Mouse (Mus musculus) MEL (cell line): ENCODE measurements around the gene Tubg1. TPM values are rescaled to one million over a fixed set of nuclear protein-coding genes. Genes with fewer than 3 reads are reported as not detected.

ENCODE experiments used
- DNase-seq: peaks from one replicate; pipeline ENCODE4 v3.0.0; 2011; ENCODE audit warnings: low read depth, low spot score
- H3K27ac ChIP-seq: 2 replicates; pipeline ENCODE4 v1.5.1; 2012; ENCODE audit warnings: low read depth, mild to moderate bottlenecking, control low read depth, low read length, moderate library complexity; ENCODE audit not compliant: control insufficient read depth
- H3K27me3 ChIP-seq, 2 experiments: fragments of 150-350 bp in 1 of 2; sonication (generic) in 1 of 2; 2 replicates each; pipeline ENCODE4 v1.6.1; 2012; ENCODE audit warnings: low read length in 2 of 2, mild to moderate bottlenecking in 2 of 2, improper control_type of control experiment in 1 of 2, moderate library complexity in 1 of 2; ENCODE audit not compliant: insufficient read depth in 2 of 2, control insufficient read depth in 1 of 2
- H3K36me3 ChIP-seq, 2 experiments: 2 replicates each; pipeline ENCODE4 v1.6.1; 2012 to 2014; ENCODE audit warnings: low read length in 2 of 2, improper control_type of control experiment in 1 of 2, inconsistent platforms in 1 of 2, mild to moderate bottlenecking in 1 of 2; ENCODE audit not compliant: insufficient read depth in 2 of 2, control insufficient read depth in 1 of 2
- H3K4me1 ChIP-seq, 2 experiments: fragments of 150-350 bp in 1 of 2; sonication (generic) in 1 of 2; 2 replicates each; pipeline ENCODE4 v1.6.1; 2012; ENCODE audit warnings: low read length in 2 of 2, improper control_type of control experiment in 1 of 2, mild to moderate bottlenecking in 1 of 2; ENCODE audit not compliant: insufficient read depth in 2 of 2, control insufficient read depth in 1 of 2
- H3K4me3 ChIP-seq, 2 experiments: fragments of 150-350 bp in 1 of 2; sonication (generic) in 1 of 2; 2 replicates each; pipeline ENCODE4 v1.5.1; 2012; ENCODE audit warnings: low read depth in 2 of 2, low read length in 2 of 2, mild to moderate bottlenecking in 2 of 2, moderate library complexity in 2 of 2, control low read depth in 1 of 2, improper control_type of control experiment in 1 of 2; ENCODE audit not compliant: control insufficient read depth in 1 of 2, insufficient read depth in 1 of 2
- H3K79me2 ChIP-seq: 2 replicates; pipeline ENCODE4 v1.6.1; 2012; ENCODE audit warnings: mild to moderate bottlenecking, low read length, moderate library complexity; ENCODE audit not compliant: control insufficient read depth, poor library complexity, insufficient read depth
- H3K9ac ChIP-seq: 2 replicates; pipeline ENCODE4 v1.6.1; 2012; ENCODE audit warnings: low read depth, mild to moderate bottlenecking, control low read depth, low read length, moderate library complexity; ENCODE audit not compliant: control insufficient read depth, poor library complexity, severe bottlenecking
- H3K9me3 ChIP-seq: fragments of 150-350 bp; sonication (generic); replicated peaks from 2 replicates; pipeline ENCODE4 v1.6.1; 2012; ENCODE audit warnings: mild to moderate bottlenecking, low read length, improper control_type of control experiment, moderate library complexity; ENCODE audit not compliant: insufficient read depth
- ELF1 ChIP-seq: IDR thresholded peaks from 2 replicates; pipeline ENCODE4 v1.6.1; 2014; ENCODE audit warnings: low read depth, mild to moderate bottlenecking, inconsistent platforms, low read length, improper control_type of control experiment, moderate library complexity
- GABPA ChIP-seq: IDR thresholded peaks from 2 replicates; pipeline ENCODE4 v1.6.1; 2012; ENCODE audit warnings: low read depth, mild to moderate bottlenecking, inconsistent platforms, low read length, improper control_type of control experiment, moderate library complexity
- JUND ChIP-seq: IDR thresholded peaks from 2 replicates; pipeline ENCODE4 v1.6.1; 2011; ENCODE audit warnings: low read depth, mild to moderate bottlenecking, improper control_type of control experiment, low read length
- KAT2A ChIP-seq: conservative IDR thresholded peaks from 2 replicates; pipeline ENCODE4 v1.6.1; 2012; ENCODE audit warnings: low read depth, low read length, improper control_type of control experiment, inconsistent platforms
- MEF2A ChIP-seq: IDR thresholded peaks from 2 replicates; pipeline ENCODE4 v1.6.1; 2014; ENCODE audit warnings: low read depth, mild to moderate bottlenecking, inconsistent platforms, low read length, improper control_type of control experiment; ENCODE audit not compliant: poor library complexity, insufficient replicate concordance, severe bottlenecking; ENCODE audit errors: extremely low read depth
- MYC ChIP-seq: IDR thresholded peaks from 2 replicates; pipeline ENCODE4 v1.6.1; 2011; ENCODE audit warnings: low read depth, mild to moderate bottlenecking, low read length, improper control_type of control experiment, moderate library complexity
- NRF1 ChIP-seq: IDR thresholded peaks from 2 replicates; pipeline ENCODE4 v1.6.1; 2014; ENCODE audit warnings: low read depth, mild to moderate bottlenecking, inconsistent platforms, low read length, improper control_type of control experiment, moderate library complexity; ENCODE audit not compliant: poor library complexity, insufficient read depth, severe bottlenecking
- POLR2A ChIP-seq, 2 experiments: IDR thresholded peaks; 2 replicates each; pipeline ENCODE4 v1.6.1; 2011 to 2012; ENCODE audit warnings: low read length in 2 of 2, mild to moderate bottlenecking in 2 of 2, control low read depth in 1 of 2, improper control_type of control experiment in 1 of 2, low read depth in 1 of 2, moderate library complexity in 1 of 2; ENCODE audit not compliant: control insufficient read depth in 1 of 2, insufficient read depth in 1 of 2, poor library complexity in 1 of 2
- POLR2AphosphoS2 ChIP-seq: IDR thresholded peaks from 2 replicates; pipeline ENCODE4 v1.6.1; 2011; ENCODE audit warnings: low read length, improper control_type of control experiment
- POLR2AphosphoS5 ChIP-seq: IDR thresholded peaks from 2 replicates; pipeline ENCODE4 v1.6.1; 2012; ENCODE audit warnings: low read depth, borderline replicate concordance, mild to moderate bottlenecking, inconsistent platforms, low read length, moderate library complexity, mixed read lengths
- RCOR1 ChIP-seq: IDR thresholded peaks from 2 replicates; pipeline ENCODE4 v1.6.1; 2012; ENCODE audit warnings: low read depth, mild to moderate bottlenecking, inconsistent platforms, low read length, improper control_type of control experiment
- TAL1 ChIP-seq: IDR thresholded peaks from 2 replicates; pipeline ENCODE4 v1.6.1; 2012; ENCODE audit warnings: mild to moderate bottlenecking, inconsistent platforms, low read length, moderate library complexity, mixed read lengths
- UBTF ChIP-seq: IDR thresholded peaks from 2 replicates; pipeline ENCODE4 v1.6.1; 2012; ENCODE audit warnings: low read depth, mild to moderate bottlenecking, inconsistent platforms, low read length, improper control_type of control experiment, moderate library complexity, borderline replicate concordance; ENCODE audit not compliant: insufficient read depth
- USF2 ChIP-seq, 2 experiments: IDR thresholded peaks; 2 replicates each; pipeline ENCODE4 v1.6.1; 2011 to 2012; ENCODE audit warnings: improper control_type of control experiment in 2 of 2, low read length in 2 of 2, borderline replicate concordance in 1 of 2, inconsistent platforms in 1 of 2, low read depth in 1 of 2, mild to moderate bottlenecking in 1 of 2; ENCODE audit not compliant: insufficient read depth in 1 of 2
- ZC3H11A ChIP-seq: IDR thresholded peaks from 2 replicates; pipeline ENCODE4 v1.6.1; 2012; ENCODE audit warnings: low read depth, mild to moderate bottlenecking, inconsistent platforms, low read length, improper control_type of control experiment
- polyA plus RNA-seq, 2 experiments: library from polyadenylated mRNA; stranded (reverse) in 1 of 2; unstranded in 1 of 2; fragments of >175 nt in 1 of 2; fragments of >200 nt in 1 of 2; gene quantifications; 2 replicates each; pipeline versions ENCODE4 v1.2.1 to v1.2.4; 2012; ENCODE audit warnings: low replicate concordance in 2 of 2, low read depth in 1 of 2; ENCODE audit not compliant: insufficient read length in 2 of 2, insufficient read depth in 1 of 2, missing spikeins in 1 of 2
- total RNA-seq: library from RNA; depleted of rRNA; stranded (reverse); fragments of 300-350 nt; gene quantifications from 2 replicates; pipeline ENCODE4 v1.2.3, GENCODE M21; 2012

Tubg1 gene
- total and polyA plus RNA-seq, 3 experiments: 60.0 to 183 (median 125) TPM

GRCm38 (mm10) chr11:101171721-101172433 lies 52.1 kb downstream of the Tubg1 start (continued):
- TF ChIP-seq GABPA (no peak; the same call in 1 of the 2 replicates), MEF2A (no peak), NRF1 (0 out of 2 replicates have a peak, but pooled peaks have one; percentile 9), POLR2AphosphoS5 (no peak)
- TF ChIP-seq, all 39 proteins: peak for 11

- H3K9me3 ChIP-seq: no peaks in the 10 kb centered on the region
- no peak overlapping the region for H3K27ac ChIP-seq
- DNase-seq: peak; percentile 71
- peak overlapping the region; percentile 51 to 69 for H3K4me3 ChIP-seq
- no peaks in the 10 kb centered on the region; the same call in 1 of the 2 replicates for H3K79me2 ChIP-seq
- peak overlapping the region; percentile 60 for H3K9ac ChIP-seq
- H3K36me3 ChIP-seq: peaks cover 0 to 6% of the 10 kb centered on the region in 2 experiments; a peak in 2 of 4 replicates
- peaks cover 0 to 19% of the 10 kb centered on the region in 2 experiments; a peak in 2 of 4 replicates for H3K4me1 ChIP-seq
- peaks cover 0 to 4% of the 10 kb centered on the region in 2 experiments; a peak in 2 of 4 replicates for H3K27me3 ChIP-seq
- TF ChIP-seq MEF2A (no peak), MYC (no peak), POLR2AphosphoS2 (no peak), UBTF (no peak), NRF1 (no peak), USF2 (IDR thresholded peaks at IDR 0.05; ENCODE audit: borderline replicate concordance in 1 of 2, insufficient read depth in 1 of 2, low read depth in 1 of 2, low read length in 2 of 2) (no peak), KAT2A (no peak), JUND (no peak), POLR2A (IDR thresholded peaks at IDR 0.05; ENCODE audit: control insufficient read depth in 1 of 2, insufficient read depth in 1 of 2, low read depth in 1 of 2, low read length in 2 of 2, poor library complexity in 1 of 2) (no peak), ZC3H11A (no peak), RCOR1 (peak; percentile 99), ELF1 (no peak), TAL1 (peak; percentile 41)
Observed at GRCm38 (mm10) chr11:101172434-101172815, 52.7 kb downstream of the Tubg1 start.
